Mouse (Mus musculus) hematopoietic stem cell, adult 5-6 weeks (primary cell): ENCODE results near the gene Yjefn3. TPM values are rescaled to one million over a fixed set of nuclear protein-coding genes. Genes with fewer than 3 reads are reported as not detected.

ENCODE experiments used
- ATAC-seq, 2 experiments: fragments of 125-278 bp in 1 of 2; replicated peaks in 1 of 2; 2 replicates each; pipeline ENCODE4 v1.8.0; 2016 to 2017; ENCODE audit warnings: inconsistent platforms in 2 of 2, mild to moderate bottlenecking in 2 of 2, moderate number of reproducible peaks in 2 of 2, low read depth in 1 of 2, moderate TSS enrichment in 1 of 2; ENCODE audit not compliant: low FRiP score in 2 of 2, poor library complexity in 2 of 2, severe bottlenecking in 2 of 2, insufficient read depth in 1 of 2, low TSS enrichment in 1 of 2
- total RNA-seq: library from RNA; stranded (forward); fragments of 172-1452, 232-1000 nt; gene quantifications from 2 replicates; pipeline ENCODE4 v1.2.3, GENCODE M21; 2017

The Yjefn3 gene
- total RNA-seq, 1 experiment from 2014 or later, result not detected

DNA sequence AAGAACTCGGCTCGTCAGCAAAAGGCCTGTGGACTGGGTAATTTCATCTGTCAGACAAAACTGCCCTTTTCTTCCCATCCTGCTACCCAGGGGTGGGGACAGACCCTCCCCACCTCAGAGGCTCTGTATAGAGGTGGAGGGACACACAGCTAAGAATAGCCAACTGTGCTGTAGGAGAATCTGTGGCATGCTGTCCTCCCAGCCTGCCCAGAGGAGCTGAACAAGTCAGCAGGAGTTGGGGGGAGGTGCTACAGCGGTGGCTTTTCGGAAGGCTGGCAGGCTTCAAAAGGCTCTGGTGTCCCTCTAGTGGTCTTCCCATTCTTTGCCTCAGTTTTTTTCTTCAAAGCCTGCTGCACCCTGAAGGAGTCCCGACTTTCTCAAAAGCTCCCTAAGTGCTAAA is 13.2 kb upstream of the Yjefn3 start:
- no peak for ATAC-seq

- no peak for ATAC-seq
These were observed 12.0 kb upstream of the Yjefn3 start for GRCm38 (mm10) chr8:69914526-69914925.

DNA sequence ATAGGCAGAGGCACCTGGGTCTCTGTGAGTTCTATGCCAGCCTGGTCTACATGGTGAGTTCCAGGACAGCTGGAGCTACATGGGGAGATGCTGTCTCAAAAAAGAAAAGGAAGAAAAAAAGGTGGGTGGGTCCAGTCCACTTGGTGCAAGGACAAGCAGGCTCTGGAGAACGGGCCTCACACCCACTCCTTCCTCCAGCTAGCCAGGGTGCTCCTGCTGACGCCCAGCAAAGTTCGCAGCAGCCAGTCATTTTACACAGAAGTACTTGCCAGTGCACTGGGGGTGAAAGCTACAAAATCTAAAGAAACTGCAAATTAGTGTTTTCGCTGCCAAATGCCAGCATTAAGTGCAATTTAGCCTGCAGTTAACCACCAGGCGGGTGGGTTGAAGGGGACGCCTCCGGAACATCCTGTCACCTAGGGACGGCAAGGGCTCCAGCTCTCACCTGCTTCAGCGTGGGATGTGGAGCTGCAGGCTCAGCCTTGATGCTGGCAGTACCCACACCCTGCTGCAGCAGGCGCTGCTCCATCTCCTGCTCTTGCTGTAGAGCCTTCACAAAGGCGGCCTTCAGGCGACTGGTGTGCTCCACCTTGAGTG is 10.1 kb upstream of the Yjefn3 start:
- no peak for ATAC-seq

DNA sequence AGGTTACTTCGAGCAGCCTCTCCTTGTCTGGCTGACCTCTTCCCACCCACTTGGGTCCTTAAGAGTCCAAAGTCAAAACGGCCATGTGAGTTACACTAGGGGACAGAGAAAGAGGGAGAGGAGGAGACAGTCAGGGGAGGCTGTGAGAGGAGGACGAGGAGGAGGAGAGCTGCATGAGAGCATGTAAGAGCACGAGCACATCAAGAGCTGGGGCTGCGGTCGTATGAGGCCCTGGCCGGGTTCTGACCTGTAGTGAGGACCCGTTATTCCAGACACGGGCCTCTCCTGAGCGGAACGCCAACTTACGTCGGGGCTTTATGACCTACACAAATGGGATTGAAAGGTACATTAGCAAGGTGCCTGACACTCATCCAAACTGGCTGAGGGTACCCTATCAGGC is 9.4 kb upstream of the Yjefn3 start:
- no peak for ATAC-seq

- ATAC-seq, result no peak
These were observed 4.6 kb upstream of the Yjefn3 start for GRCm38 (mm10) chr8:69907106-69907505.

- ATAC-seq, result no peak
These were observed 3.7 kb upstream of the Yjefn3 start for GRCm38 (mm10) chr8:69906260-69906659.

DNA sequence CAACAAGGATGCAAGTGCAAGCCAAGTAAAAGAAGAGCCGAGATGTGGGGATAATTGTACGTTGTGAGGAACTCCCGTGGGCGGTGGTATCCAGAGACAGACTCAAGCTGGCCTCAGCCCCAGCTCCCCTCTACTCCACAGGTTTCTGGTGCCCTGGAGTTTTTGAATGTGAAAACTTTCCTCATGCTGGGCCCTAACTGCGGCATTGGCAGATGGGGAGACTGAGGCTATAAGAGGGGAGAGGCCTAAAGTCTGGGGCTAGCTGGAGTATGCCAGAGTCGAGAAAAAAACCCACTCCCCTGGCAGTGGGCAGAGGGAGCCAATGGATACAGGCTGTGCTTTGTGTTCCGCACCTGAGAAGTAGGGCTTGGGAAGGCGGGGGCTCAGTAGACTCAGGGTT is 1.6 kb upstream of the Yjefn3 start:
- ATAC-seq, result no peak

DNA sequence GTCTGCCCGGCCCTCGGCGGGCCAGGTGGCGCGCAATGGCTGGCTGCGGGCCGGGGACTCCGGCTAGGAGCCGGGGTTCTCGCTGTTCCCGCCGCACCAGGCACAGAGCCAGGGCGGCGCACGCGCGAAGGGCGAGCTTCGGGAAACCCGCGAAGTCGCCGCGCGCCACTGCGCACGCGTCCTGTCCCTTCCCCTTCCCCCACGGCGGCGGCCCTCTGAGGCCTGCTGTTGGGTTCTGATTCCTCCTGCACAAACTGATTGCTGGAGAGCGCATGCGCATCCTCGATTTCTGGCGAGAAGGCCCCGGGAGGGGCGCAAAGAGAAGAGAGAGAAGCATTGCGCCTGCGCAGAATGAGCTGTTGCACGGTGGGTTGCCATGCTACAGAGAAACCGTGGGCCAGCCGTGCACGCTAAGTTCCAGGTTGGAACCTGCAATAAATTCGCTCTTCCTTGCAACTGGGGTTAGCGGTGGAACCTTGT is 591 bp upstream of the Yjefn3 start:
- peak; percentile 68 to 71 for ATAC-seq

- peak; percentile 76 to 81 for ATAC-seq
These were observed 889 bp downstream of the Yjefn3 start for GRCm38 (mm10) chr8:69901484-69902162.

- no peak for ATAC-seq
These were observed 1.5 kb downstream of the Yjefn3 start for GRCm38 (mm10) chr8:69900895-69901451.

DNA sequence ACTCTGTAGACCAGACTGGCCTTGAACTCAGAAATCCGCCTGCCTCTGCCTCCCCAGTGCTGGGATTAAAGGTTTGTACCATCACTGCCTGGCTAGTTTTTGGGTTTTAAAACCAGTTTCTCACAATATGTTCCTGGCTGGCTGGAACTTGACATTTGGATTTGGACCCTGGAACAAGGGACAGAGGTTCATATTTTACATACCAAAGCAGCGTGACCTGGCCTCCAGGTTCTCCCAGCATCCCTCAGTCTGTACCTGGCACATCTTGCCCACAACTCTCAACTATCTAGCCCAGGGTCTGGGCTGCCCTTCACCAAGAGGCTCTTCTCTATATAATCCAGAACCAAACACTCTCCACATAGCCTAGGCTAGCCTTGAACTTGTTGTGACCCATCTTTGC is 2.6 kb downstream of the Yjefn3 start:
- no peak for ATAC-seq

DNA sequence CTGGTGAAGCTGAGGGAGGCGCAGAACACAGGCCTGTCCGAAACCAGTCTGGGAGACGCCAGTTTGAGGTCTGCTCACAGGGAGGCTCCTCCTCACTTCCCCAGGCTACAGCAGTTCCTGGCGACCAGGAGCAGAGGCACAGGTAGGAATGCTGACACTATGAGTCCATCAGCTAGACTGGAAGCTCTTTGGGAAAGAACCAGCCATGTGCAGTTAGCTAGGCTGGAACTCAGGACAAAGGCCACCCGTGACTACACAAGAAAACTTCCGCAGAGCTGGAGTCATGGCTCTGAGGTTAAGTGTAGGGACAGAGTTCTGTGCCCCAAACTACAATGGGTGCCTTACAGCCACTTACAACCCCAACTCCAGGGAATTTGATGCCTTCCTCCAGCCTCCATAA is 4.7 kb downstream of the Yjefn3 start:
- ATAC-seq, result no peak

GRCm38 (mm10) chr8:69895772-69896451 is 6.6 kb downstream of the Yjefn3 start:
- no peak for ATAC-seq

- no peak for ATAC-seq
These were observed 7.6 kb downstream of the Yjefn3 start for GRCm38 (mm10) chr8:69894836-69895332.

- 0 out of 4 replicates have a peak, but pooled peaks of 1 of the 2 experiments have one; percentile 30 for ATAC-seq
These were observed 8.6 kb downstream of the Yjefn3 start for GRCm38 (mm10) chr8:69893863-69894262.

DNA sequence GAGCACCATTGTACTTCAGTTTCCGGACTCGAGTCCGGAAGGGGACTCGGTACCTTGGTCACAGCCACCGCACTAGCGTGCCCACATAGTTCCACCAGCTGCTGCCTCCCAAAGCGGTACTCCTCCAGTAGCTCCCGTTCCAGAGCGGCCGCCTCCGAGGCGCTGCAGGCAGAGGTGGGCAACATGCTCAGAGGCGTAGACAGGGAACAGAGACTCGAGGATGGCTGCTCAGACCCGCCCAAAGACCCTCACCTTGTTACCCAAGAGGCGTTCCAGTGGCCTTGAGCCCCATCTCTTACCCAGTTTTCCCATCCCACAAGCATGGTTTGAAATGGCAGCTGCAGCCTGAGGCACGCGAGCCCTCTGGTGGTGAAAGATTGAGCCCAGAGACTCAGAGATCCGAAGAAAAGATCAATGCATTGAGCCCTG is 11.7 kb downstream of the Yjefn3 start:
- ATAC-seq, result peak in 1 of 2 experiments; percentile 27; a peak in 1 of 4 replicates

DNA sequence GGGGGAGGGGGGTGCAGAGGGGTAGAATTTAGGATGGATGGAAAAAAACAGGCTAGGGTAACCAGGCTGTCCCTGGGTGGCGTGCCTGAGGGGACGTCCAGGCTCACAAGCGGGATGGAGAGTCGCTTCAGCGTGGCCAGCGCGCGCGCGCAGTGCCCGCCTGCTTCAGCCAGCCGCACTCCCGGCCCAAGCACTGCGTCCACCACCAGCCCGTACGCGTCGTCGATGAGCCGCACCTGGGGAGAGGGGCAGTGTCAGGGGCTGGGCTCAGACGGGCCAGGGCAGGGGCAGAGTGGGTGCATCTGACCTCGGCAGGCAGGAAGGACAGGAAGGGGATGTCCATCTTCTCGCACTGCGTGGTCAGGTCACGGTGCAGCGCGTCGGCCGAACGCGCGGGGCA is 13.6 kb downstream of the Yjefn3 start:
- no peak for ATAC-seq
